Mouse (Mus musculus) yolk sac, embryonic 10.5 days (tissue): Measurements from ENCODE around the gene Pkhd1.
"Not testable (repeated sequence)": the region's sequence is repeated elsewhere in the genome, so short reads cannot be mapped to it uniquely, and the experiment has no call there.

ENCODE experiments used
- DNase-seq: peaks from one replicate; pipeline ENCODE4 v3.0.0-alpha.2; 2017; ENCODE audit warnings: low spot score

Gene Pkhd1

DNA sequence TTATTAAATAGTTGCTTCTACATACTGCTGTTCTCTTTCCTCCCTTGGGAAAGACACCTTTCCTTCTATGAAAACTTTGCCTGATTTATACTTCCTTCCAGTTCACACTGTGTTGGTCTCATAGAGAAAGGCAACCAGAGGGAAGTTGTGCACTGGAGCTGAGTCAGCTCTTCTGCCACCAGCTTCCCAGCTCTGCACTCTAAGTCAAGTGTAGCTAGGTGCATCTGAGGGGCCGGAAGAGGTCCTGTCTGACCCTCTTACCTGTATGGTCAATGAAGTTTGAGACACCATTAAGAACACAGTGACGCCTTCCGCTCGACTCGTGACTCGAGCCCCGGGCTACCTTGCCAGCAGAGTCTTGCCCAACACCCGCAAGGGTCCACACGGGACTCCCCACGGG lies 131.8 kb downstream of the Pkhd1 start:
- no peak for DNase-seq

DNA sequence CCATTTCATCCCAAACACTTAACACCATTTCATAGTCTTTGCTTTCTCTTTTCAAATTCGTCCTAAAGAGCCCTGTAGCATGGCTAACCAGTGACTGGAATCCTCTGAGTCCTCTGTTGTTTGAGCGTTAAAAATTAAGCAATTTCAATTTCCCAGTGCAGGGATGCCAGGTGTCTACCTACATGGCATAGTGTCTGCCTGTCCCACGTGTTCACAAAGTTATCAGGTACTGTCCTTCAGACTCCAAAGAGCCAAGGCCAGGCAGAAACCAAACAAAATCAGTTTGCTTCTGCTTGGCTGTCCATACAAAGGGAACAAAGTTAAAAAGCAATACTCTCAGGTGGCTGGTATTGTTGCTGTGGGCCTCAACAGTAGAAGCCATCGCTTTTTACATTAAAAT lies 136.0 kb downstream of the Pkhd1 start:
- DNase-seq: no peak

DNA sequence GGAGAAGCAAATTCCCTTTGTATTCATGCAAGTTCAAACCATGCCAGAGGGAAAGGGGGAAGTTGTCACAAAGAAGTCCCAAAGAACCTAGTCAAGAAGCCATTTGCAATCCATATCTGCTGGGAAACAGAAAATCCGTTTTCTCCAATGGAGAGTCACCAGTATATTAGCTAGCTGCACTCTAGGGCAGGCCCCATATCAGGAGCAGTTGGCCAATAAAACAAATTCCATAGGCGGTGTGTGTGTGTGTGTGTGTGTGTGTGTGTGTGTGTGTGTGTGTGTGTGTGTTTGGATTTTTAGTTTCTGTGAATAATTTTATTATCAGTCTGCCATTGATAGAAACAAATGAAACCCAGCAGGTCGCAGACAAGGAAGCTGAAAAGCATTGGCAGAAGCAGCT lies 139.2 kb downstream of the Pkhd1 start:
- no peak for DNase-seq

DNA sequence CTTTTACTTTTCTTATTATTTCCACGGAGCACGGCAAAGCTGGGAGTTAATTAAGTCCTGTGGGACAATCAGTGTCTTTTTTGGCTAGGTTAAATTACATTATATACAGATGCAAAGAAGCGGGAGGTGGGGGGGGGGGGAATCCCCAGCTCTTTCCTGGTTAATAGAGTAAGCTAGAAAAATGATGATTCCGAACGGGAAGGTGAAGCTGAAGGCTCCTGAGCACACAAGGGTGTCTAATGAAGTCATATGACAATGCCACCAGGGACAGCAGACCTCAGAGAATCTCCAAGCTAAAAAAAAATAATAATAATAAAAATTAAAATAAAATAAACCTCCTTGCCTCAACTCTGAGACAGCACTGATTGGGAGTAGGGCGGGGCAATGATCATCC lies 139.6 kb downstream of the Pkhd1 start:
- no peak for DNase-seq

DNA sequence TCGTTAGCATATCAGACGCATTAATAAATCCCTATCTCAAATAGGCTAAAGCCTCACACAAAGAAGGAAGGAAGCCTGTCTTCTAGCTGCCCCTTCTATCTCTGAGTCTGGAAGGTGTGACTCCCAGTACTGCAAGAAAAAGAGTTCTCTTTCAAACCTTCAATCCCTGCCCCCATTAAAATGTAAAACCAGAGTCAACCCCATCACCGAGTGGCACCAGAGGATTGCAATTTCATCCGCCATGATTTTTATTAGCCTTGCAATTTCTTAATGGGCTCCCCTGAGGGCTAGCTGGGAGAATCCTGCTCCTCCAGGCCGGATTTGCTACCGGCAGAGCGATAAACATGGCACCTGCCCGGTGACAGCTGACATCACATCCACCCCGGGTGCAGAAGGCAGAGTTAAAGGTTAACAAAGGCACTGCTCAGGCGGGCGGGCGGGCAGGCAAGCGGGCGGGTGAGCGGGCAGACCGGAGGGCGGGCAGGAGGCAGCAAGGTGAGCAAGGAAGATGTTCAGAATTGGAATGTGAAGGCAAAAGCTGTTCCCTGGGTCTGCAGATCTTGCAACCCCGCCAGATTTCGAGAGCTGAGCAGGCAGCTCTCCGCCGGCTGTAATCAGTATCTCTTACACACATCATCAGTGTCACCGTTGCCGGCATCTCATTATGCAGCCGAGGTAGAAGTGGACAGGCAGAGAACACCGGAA lies 140.2 kb downstream of the Pkhd1 start:
- DNase-seq: peak; percentile 43

DNA sequence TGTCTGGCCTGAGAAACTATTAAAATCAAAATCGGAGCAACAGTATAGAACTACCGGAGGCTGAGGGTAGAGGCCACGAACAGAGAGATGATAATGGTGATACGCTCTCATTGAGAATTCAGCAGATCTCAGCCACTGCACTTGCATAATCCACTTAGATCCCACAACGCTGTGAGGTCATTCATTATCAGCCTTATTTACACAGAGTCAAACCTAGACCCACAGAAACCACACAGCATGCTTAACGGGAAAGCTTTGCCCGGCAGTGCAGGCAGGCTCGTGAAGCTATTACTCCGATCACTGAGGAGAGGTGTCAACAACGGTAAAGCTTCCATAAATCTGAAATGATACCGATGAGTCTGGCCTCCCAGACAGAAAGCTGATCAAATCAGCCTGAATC lies 147.1 kb downstream of the Pkhd1 start:
- DNase-seq: no peak

DNA sequence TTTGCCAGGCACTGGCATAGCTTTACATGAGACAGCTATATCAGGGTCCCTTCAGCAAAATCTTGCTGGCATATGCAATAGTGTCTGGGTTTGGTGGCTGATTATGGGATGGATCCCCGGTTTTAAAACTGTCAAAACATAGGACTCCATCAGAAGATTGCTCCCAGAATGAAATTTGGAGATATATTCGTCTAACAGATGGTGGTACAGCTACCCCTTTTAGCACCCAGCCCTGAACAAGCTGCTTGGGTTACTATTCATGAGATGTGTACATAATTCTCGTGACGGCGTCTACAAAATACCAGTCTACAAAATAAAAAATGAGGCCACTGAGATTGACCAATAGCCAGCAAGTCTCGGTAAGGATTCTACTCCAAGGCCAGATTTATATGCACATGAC lies 147.5 kb downstream of the Pkhd1 start:
- no peak for DNase-seq

DNA sequence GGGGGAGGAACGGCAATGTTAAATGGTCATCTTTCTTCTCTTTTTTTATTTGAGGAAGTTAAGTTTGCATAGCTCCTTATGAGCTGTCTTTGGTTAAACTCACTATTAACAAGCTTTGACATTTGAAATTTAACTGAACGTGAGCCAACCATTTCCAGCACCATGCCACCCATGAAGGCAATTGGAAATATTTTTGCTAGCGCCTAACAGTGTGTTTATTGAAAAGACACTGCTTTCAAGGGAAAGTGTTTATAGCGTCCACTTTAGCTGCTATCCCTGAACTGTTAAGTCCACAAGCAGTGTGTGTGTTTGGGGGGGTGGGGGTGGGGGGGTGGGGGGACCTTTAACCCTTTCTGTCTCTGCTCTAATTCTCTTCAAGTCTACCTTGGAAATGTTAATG lies 151.4 kb downstream of the Pkhd1 start:
- DNase-seq: peak; percentile 9

DNA sequence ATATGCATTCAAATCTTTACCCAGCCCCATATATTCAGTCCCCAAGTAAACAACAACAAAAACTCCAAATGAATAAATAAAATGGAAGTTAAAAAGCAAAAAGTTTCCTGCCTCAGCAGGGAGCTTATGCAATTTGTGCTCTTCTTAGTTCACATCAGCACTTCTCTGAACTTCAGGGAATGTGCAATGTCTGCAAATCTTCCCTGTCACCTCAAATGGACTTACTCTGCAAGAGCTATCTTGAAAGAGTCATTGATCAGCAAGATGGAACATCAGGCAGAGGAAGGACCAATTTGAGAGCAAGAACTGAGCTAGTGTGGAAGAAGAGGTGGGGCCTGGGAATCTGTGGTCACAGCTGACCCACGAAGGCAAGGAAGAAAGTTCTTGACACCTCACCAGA lies 163.2 kb downstream of the Pkhd1 start:
- DNase-seq: no peak

DNA sequence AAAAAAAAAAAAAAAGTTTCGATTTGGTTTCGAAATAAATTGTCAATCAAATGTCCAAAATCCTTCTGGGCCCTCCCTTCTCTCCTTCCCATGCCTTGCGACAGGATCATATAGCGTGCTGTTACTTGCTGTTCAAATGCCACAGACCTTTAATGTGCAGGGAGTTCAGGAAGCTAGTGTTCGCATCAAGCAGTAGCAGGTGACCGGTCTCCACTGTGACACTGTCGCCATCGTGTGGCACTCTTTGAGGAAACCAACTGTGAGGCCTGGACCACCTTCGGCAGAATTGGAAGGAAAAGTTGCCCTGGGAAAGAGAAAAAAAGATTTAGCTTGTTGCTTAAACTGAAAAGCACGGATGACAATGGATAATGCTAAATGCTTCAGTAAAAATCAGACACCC lies 167.8 kb downstream of the Pkhd1 start:
- peak; percentile 16 for DNase-seq

DNA sequence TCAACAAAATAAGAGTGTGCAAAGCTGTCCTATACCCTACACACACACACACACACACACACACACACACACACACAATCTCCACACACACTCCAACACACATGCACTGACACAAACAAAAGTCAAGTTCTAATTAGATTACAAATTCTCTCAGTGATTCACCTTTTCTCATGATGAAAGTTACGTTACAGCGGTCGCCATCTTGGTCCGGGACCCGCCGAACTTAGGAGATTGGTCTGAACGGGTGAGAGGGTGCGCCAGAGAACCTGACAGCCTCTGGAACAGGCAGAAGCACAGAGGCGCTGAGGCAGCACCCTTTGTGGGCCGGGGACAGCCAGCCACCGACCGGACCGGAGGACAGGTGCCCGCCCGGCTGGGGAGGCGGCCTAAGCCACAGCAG lies 185.8 kb downstream of the Pkhd1 start:
- DNase-seq: not testable (repeated sequence)

DNA sequence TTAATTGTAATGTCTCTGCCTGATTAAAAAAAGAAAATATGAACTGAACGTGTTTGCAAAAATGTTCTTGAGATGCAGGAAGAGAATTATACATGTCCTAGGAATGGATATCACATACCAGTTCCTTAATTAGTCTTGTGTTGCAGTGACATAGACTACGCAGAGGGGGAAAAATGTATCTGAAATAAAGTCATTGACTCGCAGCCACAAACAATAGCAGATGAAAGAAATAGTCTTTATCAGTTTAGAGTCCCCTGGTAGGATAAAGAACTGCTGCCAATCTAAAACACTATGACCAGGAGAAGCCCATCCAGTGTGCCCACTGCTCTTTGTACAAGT lies 188.8 kb downstream of the Pkhd1 start:
- no peak for DNase-seq

DNA sequence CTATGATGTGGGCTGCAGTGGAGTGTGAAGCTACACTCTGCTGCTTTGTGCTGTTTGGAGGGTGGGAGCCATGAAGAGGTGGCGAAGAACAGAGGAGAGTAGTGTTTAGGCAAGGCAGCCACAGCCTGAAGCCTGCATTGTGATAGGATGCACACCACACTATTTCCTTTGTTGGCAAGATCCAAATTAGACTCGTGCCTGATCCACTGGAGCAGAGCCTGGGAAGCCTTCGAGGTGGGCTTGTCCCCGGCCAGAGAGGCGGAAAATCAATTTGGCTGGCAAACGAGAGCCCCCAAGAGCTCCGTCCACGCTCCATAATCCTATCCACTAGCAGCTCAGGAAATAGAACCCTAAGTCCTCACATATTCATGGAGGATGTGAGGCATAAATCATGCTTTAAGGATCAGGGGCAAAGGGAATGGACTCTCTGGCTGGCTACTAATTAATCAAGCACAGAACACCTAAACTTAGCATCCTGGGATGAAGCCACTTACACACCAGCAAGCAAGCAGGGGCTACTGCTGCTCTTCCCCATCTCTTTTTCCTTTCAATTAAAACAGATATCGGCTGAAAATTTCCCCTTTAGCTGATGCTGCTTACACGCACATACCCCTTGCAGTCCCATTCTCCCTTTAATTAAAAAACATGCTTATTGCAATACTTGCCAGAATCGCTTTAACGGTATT lies 189.4 kb downstream of the Pkhd1 start:
- no peak for DNase-seq

DNA sequence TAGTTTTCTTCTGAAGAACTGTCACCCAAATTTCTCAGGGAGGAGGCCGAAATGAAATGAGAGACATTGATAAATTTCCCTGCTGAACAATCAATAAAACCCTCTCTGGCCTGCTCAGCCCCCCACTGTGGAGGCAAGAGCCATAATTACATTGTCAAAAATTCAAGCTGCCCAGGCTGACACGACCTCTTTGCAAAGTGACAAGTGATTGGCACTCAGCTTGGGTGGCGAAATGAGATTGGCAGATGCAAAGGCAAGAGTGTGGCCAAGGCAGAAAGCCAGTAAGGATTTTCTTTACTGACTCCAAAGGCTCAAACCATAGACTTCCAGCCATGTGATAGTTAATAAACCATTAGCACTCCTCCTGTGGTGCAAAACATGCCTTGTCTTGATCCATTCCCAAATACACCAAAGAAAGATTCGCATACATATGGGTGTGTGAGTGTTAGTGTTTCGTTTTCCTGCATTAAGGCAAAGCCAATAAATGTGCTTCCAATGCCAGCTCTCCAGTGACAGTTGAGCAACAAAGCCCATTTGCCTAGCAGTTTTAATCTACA lies 208.4 kb downstream of the Pkhd1 start:
- DNase-seq: no peak

DNA sequence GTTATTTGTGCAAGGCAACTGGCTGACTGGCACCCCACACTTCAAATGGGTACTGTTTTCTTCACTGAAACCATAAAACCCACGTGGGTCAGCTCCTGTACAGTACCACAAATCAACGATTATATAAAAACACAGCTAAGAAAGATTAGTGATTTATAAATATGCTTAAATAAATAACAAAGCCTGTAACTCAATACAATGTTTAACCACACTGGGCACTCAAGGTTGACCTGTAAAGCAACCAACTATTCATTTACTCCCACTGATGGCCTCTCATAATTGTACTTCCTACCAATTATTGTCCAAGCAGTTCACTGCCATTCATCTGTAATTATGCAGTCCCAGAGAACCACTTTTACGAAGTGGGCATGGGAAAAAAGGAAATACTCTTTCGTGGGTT lies 219.5 kb downstream of the Pkhd1 start:
- no peak for DNase-seq

DNA sequence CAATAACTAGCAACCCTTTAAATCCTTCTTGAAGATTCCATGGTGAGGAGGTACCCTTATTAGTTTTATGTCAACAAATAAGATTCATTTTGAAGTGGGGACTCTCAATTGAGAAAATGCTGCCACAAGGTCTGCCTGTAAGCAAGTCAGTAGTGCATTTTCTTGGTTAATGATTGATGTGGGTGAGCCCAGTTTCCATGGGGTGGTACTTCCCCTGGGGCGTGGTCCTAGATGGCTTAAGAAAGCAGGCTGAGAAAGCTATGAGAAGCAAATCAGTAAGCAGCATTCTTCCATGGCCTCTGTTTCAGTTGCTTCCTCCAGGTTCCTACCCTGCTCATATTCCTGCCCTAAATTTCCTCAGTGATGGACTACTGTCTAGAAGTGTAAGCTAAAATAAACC lies 253.4 kb downstream of the Pkhd1 start:
- peak; percentile 3 for DNase-seq

DNA sequence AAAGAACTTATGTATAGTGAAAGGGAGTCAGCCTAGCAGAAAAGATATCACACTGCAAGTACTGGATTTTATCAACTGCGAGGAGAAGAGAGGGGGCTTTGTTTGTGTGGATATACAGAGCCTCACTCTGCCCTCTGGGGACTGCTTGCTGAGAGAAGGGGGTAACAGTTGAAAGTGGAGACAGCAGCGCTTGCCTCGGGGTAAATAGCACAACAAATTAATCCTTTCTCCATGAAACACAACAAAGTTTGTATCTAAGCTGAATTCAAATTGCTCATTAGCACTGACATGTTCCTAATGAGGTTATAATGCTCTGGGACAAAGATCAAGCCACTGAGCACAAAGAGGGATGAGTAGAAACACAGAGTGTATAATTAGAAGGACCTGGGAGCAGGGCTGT lies 273.2 kb downstream of the Pkhd1 start:
- no peak for DNase-seq

DNA sequence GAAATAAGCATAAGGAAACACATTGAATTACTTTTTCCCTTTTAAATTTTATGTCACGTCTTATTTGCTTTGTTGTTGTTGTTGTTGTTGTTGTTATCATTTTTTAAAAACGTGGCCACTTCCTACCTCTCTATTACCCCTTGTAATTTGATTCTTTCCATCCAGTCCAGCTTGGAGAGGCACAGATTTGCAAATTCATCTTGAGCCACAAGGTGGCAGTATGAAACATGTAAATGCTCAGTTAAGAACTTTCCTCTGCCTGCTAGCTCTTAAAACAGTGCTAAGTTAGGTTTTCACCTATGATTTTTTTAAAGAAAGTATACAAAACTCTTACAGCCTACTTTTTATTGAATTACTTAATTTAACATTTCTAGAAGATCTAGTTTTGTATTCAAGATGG lies 306.4 kb downstream of the Pkhd1 start:
- DNase-seq: peak; percentile 32

DNA sequence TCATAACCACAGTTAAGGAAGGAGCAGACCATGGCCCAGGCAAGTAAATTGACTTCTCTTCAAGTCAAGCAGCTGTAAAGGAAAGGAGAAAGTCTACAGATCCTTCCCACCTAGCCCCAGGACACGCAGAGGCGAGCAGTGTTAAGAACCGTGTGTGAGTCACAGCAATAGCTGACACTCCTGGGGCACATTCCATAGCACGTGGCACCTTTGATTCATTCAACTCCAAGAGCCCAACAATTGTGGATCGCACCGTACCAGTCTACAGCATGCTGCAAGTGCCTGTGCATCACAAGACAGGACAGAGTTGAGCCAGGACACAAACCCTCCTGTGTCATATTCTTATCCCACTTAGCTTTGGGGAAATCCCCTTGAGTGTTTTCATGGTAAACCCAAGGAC lies 306.9 kb downstream of the Pkhd1 start:
- no peak for DNase-seq

DNA sequence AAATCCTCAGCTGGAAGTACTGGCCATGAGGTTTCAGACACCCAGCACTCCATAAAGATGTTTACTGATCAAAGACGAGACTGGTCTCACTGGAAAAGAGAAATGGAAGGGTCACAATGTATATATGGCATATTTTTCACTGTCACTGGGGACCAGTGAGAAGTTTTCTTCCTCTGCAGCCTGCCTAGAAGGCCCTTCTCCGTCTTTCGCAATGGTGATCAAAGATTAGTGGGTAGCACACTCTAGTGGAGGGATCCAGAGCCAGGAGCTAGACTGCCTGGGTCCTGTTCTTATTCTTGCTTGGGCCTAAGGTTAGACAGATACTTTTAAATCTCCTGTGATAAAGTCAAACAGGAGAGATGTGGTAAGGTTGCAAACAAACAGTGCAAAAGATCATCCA lies 311.7 kb downstream of the Pkhd1 start:
- no peak for DNase-seq

DNA sequence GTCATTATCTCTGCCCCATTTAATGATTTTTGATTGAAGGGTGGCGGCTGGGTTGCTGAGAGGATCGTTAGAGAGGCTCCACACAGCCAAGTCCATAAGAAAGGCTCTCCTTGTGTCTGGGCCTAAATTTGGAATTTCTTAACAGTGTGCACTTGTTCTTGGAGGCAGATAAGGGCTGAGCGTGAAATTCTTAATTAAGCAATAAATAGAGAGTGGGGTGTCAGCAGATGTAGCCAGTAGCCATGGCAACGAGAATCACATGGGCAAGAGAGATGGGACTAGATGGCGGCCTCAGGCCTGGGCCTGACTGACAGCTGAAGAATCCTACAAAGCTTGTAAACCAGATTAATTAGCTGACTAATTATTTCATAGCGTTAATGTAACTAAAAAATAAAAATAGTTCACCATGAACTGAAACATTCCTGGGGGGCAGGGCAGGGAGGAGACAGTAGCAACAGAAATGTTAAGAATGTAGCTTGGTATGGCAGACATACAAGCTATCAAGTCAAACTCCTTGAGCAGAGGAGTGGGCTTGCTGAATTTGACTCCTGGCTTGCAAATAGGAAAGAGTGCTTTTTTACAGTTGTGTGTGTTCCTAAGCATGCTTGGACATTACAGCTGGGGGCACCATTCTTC lies 314.8 kb downstream of the Pkhd1 start:
- no peak for DNase-seq

DNA sequence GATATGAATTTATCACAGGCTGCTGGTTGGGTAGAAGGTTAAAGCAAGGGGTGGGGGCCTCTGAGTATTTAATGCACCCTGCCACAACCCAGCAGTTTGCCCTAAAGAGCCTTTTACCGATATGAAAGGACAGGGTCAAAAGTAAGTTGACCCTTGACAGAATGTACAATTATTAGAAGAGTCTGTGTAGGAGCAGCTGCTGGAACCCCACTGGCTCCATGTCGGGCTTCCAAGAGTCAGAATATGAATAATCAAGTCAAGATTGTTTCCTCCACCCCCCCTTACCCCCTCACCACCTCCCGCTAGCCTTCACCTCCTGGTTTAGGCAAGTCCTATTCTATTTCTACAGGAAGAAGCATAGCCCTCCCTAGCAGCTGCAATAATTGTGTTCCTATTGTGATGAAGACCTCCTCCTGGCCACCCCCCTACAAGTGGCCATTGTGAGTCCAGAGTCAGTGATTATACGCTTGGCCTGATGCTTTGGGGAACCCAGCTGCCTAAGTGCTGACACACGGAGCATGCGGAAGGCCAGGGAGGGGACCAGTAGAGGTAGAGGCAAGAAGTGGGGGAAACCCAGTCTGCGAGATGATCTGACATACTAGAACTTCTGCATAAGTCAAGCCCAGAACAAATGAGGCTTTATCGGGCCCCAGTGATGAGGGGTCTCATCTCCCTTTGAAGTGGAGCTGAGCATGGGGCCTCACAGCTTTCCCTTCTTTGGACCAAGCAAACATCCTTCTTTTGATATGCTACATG lies 315.5 kb downstream of the Pkhd1 start:
- no peak for DNase-seq

DNA sequence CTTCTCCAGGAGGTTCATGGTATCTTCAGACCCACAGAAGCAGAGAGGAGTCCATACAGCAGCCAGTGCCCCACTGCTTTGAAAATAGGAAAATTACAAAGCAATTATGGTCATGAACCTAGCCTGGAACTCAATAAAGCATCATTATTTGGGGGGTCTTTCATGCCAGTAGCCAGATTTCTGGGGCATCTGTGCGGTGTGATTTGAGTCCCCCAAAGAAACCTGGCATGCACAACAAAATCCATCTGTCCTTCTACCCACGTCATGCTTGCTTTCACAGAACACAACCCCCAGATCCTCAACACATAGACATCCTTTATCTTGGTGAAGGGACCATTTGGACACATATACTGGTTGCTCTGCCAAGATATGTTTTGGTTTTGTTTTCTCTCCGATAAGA lies 316.2 kb downstream of the Pkhd1 start:
- no peak for DNase-seq
